Mouse (Mus musculus): ENCODE results near the gene Mrln. TPM values are rescaled to one million over a fixed set of nuclear protein-coding genes. Genes with fewer than 3 reads are reported as not detected.

Mrln gene
- polyA plus RNA-seq, 1 experiment from 2014 or later: 1.5 TPM

DNA sequence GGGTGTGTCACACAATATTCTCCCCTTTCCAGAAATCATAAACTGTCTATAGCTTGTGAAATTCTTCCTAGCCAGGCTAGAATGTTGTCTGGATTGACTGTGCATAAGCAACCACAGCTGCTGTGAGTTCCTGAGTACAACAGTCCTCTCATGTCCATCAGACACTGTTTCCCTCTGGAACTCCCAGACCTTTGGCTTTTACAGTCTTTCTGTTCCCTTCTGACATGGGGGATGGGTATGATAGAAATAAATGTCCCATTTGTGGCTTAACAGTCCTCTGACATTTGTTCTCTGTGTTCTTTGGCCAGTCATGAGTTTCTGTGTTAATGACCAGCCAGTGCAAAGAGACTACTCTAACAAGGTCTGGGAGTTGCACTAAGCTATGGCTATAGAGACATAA lies 22.1 kb downstream of the Mrln start:
- Histone ChIP-seq H3K36me3 (ENCODE audit: control insufficient read depth, insufficient read depth, low read length) (no peaks in the 10 kb centered on the region), H3K9ac (replicated peaks; ENCODE audit: low read depth, low read length) (no peak overlapping the region), H3K9me3 (ENCODE audit: control insufficient read depth, low read depth, low read length) (no peaks in the 10 kb centered on the region), H3K27ac (ENCODE audit: low read length) (no peak overlapping the region), H3K4me3 (ENCODE audit: low read depth, low read length) (no peak overlapping the region), H3K4me2 (replicated peaks; ENCODE audit: low read depth, low read length) (no peak overlapping the region), H3K4me1 (ENCODE audit: control insufficient read depth, insufficient read depth, low read length) (no peaks in the 10 kb centered on the region), H3K27me3 (ENCODE audit: control insufficient read depth, insufficient read depth, low read length) (no peaks in the 10 kb centered on the region)
- no peak for ATAC-seq (ENCODE audit: insufficient number of reproducible peaks, insufficient read depth, low FRiP score, low read depth)

DNA sequence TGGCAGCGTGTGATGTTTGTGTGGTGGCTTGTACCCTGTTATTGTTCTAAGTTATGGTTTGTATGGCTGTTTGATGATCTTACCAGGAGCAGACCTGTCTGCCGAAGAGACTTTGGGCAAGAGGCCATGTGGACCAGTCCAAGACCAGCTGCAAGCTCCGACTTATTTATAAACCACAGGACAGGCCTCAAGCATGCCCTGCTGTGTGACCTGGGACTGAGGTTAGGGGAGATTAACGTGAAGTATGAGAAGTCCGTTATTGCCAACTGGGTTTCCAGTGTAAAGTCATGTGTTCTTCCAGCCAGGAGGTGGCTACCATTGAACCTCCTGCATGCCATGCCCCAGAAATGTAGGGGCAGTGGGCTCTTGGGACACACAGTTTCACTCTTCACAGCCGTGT lies 25.9 kb downstream of the Mrln start:
- 80% methylated on average over 6 of the region's 6 CpGs for WGBS
- no peaks in the 10 kb centered on the region for H3K36me3 ChIP-seq (ENCODE audit: control insufficient read depth, insufficient read depth, low read length)

DNA sequence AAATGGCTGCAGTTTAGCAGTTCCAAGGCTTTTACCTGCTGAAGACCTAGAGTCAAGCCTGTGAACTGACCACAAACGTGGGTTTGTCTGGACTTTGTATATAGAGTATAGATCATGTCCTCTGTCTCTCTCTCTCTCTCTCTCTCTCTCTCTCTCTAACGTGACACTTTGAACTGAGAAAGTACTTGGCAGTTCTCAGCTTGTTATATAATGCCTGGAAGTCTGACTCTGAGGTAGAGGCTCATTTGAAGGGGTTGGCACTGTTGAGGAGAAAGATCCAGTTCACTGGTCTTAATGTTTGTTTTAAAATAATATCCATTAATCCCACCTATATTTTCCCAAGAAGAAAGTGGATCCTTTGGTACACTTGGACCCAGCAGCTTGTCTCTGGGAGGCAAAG lies 33.5 kb downstream of the Mrln start:
- H3K4me2 ChIP-seq (replicated peaks; ENCODE audit: low read depth, low read length): no peak overlapping the region
- ATAC-seq (ENCODE audit: insufficient number of reproducible peaks, insufficient read depth, low FRiP score, low read depth): no peak
- no peaks in the 10 kb centered on the region for H3K27me3 ChIP-seq (ENCODE audit: control insufficient read depth, insufficient read depth, low read length)
- no peak overlapping the region for H3K4me3 ChIP-seq (ENCODE audit: low read depth, low read length)
- no peak overlapping the region for H3K9ac ChIP-seq (replicated peaks; ENCODE audit: low read depth, low read length)
- H3K4me1 ChIP-seq (ENCODE audit: control insufficient read depth, insufficient read depth, low read length): no peaks in the 10 kb centered on the region
- H3K36me3 ChIP-seq (ENCODE audit: control insufficient read depth, insufficient read depth, low read length): no peaks in the 10 kb centered on the region
- WGBS: 53% methylated on average over 2 of the region's 2 CpGs
- no peaks in the 10 kb centered on the region for H3K9me3 ChIP-seq (ENCODE audit: control insufficient read depth, low read depth, low read length)
- H3K27ac ChIP-seq (ENCODE audit: low read length): no peak overlapping the region

More for the DNA sequence above, 25.9 kb downstream of the Mrln start:
- Histone ChIP-seq H3K27me3 (ENCODE audit: control insufficient read depth, insufficient read depth, low read length) (no peaks in the 10 kb centered on the region), H3K9me3 (ENCODE audit: control insufficient read depth, low read depth, low read length) (no peaks in the 10 kb centered on the region), H3K4me3 (ENCODE audit: low read depth, low read length) (no peak overlapping the region), H3K27ac (ENCODE audit: low read length) (no peak overlapping the region), H3K4me1 (ENCODE audit: control insufficient read depth, insufficient read depth, low read length) (no peaks in the 10 kb centered on the region), H3K9ac (replicated peaks; ENCODE audit: low read depth, low read length) (no peak overlapping the region), H3K4me2 (replicated peaks; ENCODE audit: low read depth, low read length) (no peak overlapping the region)
- ATAC-seq (ENCODE audit: insufficient number of reproducible peaks, insufficient read depth, low FRiP score, low read depth): no peak

DNA sequence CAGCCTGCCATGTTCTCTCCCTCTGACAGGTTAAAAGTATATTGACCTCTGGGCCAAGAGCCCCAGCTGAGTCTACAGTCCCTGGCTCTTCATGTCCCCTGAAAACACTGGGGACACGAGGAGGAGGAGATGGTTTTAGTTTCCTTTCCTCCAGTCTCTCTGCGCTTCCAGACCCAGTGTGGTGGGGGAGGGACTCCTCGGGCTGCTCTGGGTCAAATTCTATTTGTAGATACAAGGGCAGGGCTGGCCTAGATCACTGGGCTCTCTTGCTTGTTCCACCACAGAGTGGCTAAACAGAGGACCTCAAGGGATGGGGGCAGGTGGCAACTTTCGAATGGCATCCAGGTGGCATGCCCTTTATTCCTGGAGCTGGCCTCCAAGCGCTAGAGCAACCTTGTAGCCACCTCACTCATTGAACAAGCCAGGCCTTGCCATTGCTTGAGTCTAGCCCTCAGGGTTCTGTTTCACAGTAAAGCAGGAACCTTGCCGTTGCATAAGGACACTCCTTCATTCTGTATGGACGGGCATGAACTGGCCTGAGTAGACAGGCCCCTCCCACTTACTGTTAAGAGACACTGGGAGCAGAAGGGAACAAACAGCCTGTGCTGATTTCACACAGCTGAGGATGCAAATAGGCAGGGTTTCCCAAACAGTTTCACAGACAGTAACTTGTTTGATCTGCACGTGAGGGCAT lies 38.4 kb downstream of the Mrln start:
- WGBS: 51% methylated on average over 8 of the region's 8 CpGs
- Histone ChIP-seq H3K4me2 (replicated peaks; ENCODE audit: low read depth, low read length) (no peak overlapping the region), H3K4me1 (ENCODE audit: control insufficient read depth, insufficient read depth, low read length) (peaks cover 3% of the 10 kb centered on the region; the same call in 1 of the 2 replicates), H3K4me3 (ENCODE audit: low read depth, low read length) (no peak overlapping the region), H3K27ac (ENCODE audit: low read length) (no peak overlapping the region), H3K27me3 (ENCODE audit: control insufficient read depth, insufficient read depth, low read length) (0 out of 2 replicates have a peak, but pooled peaks cover 3% of the 10 kb centered on the region), H3K9ac (replicated peaks; ENCODE audit: low read depth, low read length) (no peak overlapping the region), H3K36me3 (ENCODE audit: control insufficient read depth, insufficient read depth, low read length) (no peaks in the 10 kb centered on the region), H3K9me3 (ENCODE audit: control insufficient read depth, low read depth, low read length) (no peaks in the 10 kb centered on the region)
- no peak for ATAC-seq (ENCODE audit: insufficient number of reproducible peaks, insufficient read depth, low FRiP score, low read depth)

DNA sequence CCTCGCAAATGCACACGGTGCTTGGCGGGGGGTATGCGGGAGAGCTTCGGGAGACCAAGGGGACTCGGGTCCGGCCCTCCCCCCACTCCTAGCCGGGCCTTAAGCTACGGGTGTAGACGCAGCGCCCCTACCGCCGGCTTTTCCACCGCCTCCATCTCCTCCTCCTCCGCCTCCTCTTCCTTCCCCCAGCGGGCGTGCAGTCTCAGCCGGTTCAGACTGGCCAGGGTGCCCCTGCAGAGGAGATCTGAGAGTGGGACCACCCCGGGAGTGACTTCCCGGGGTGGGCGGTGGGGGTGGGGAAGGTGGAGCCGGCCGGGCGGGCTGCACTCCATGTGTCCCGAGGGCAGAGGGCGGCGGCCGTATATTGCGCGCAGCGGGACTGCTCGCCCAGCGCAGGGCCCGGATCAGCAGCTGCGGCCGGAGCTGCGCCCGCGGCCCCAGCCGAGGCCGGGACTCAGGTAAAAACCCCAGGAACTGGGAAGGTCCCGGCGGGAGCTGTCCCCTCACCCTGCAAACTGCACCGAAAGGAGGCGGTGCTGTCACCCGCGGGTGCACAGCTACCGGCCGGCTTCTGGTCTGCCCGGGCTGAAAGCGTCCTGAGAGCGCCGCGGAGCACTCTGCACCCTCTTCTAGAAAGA lies 40.6 kb downstream of the Mrln start, which contains the start of gene Slc16a9:
Slc16a9 (plus strand) TSS at position 180 of the 638 bp plus-strand sequence.
- under 1% methylated on average over 49 of the region's 54 CpGs for WGBS
- Histone ChIP-seq H3K4me2 (replicated peaks; ENCODE audit: low read depth, low read length) (peak within 1 kb of the TSS; percentile 92), H3K4me3 (ENCODE audit: low read depth, low read length) (peak within 1 kb of the TSS; percentile 63), H3K9me3 (ENCODE audit: control insufficient read depth, low read depth, low read length) (no peaks in the 10 kb centered on the region), H3K4me1 (ENCODE audit: control insufficient read depth, insufficient read depth, low read length) (peaks cover 3% of the 10 kb centered on the region; the same call in 1 of the 2 replicates), H3K27me3 (ENCODE audit: control insufficient read depth, insufficient read depth, low read length) (0 out of 2 replicates have a peak, but pooled peaks cover 3% of the 10 kb centered on the region), H3K27ac (ENCODE audit: low read length) (peak within 1 kb of the TSS; percentile 27; the same call in 1 of the 2 replicates), H3K9ac (replicated peaks; ENCODE audit: low read depth, low read length) (peak within 1 kb of the TSS; percentile 42; the same call in 1 of the 2 replicates), H3K36me3 (ENCODE audit: control insufficient read depth, insufficient read depth, low read length) (no peaks in the 10 kb centered on the region)
- peak; percentile 83 for ATAC-seq (ENCODE audit: insufficient number of reproducible peaks, insufficient read depth, low FRiP score, low read depth)

DNA sequence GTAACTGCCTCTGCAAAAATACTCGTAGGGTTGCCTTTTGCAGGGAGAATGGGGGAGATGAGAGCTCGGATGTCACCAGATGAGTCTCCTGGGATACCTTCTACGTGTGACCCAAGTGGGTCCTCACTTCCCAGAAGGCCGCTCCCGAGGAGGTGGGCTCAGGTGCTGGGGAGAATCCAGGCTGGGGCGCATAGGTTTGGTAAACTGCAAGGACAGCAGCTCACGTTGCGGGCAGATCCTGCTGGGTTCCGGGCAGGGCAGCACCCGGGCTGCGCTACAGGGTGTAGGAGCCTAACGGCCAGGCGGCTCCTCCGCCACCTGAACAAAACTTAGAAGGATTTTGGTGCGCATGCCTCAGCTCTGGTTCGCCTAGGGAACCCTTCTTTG lies 41.1 kb downstream of the Mrln start:
- Histone ChIP-seq H3K9me3 (ENCODE audit: control insufficient read depth, low read depth, low read length) (no peaks in the 10 kb centered on the region), H3K27me3 (ENCODE audit: control insufficient read depth, insufficient read depth, low read length) (0 out of 2 replicates have a peak, but pooled peaks cover 3% of the 10 kb centered on the region), H3K36me3 (ENCODE audit: control insufficient read depth, insufficient read depth, low read length) (no peaks in the 10 kb centered on the region), H3K9ac (replicated peaks; ENCODE audit: low read depth, low read length) (peak overlapping the region; percentile 42; the same call in 1 of the 2 replicates), H3K4me2 (replicated peaks; ENCODE audit: low read depth, low read length) (peak overlapping the region; percentile 92), H3K4me3 (ENCODE audit: low read depth, low read length) (peak overlapping the region; percentile 63), H3K27ac (ENCODE audit: low read length) (peak overlapping the region; percentile 27; the same call in 1 of the 2 replicates), H3K4me1 (ENCODE audit: control insufficient read depth, insufficient read depth, low read length) (peaks cover 3% of the 10 kb centered on the region; the same call in 1 of the 2 replicates)
- ATAC-seq (ENCODE audit: insufficient number of reproducible peaks, insufficient read depth, low FRiP score, low read depth): no peak
- under 1% methylated on average over 16 of the region's 16 CpGs for WGBS

DNA sequence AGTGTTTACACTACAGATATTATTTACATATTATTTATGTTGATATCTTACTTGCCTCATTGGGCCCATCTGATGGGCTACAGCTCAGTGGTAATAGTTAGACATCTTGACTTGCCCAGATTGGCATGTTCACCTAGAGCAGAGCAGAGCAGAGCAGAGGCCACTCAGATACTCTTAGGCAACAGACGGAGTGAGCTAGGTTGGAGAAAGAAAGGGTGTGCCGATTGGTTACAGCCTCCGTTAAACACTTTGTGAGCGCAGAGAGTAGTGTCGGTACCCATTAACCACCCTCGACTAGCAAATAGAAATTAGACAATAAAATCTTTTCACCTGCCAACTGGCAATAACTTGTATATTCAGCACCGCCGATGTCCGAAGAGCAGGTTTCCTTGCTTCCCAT lies 41.6 kb downstream of the Mrln start:
- H3K27ac ChIP-seq (ENCODE audit: low read length): no peak overlapping the region
- H3K36me3 ChIP-seq (ENCODE audit: control insufficient read depth, insufficient read depth, low read length): no peaks in the 10 kb centered on the region
- H3K4me3 ChIP-seq (ENCODE audit: low read depth, low read length): peak overlapping the region; percentile 63
- peaks cover 3% of the 10 kb centered on the region; the same call in 1 of the 2 replicates for H3K4me1 ChIP-seq (ENCODE audit: control insufficient read depth, insufficient read depth, low read length)
- 0 out of 2 replicates have a peak, but pooled peaks cover 3% of the 10 kb centered on the region for H3K27me3 ChIP-seq (ENCODE audit: control insufficient read depth, insufficient read depth, low read length)
- WGBS: 27% methylated on average over 9 of the region's 9 CpGs
- H3K9me3 ChIP-seq (ENCODE audit: control insufficient read depth, low read depth, low read length): no peaks in the 10 kb centered on the region
- no peak overlapping the region for H3K9ac ChIP-seq (replicated peaks; ENCODE audit: low read depth, low read length)
- ATAC-seq (ENCODE audit: insufficient number of reproducible peaks, insufficient read depth, low FRiP score, low read depth): no peak
- peak overlapping the region; percentile 92 for H3K4me2 ChIP-seq (replicated peaks; ENCODE audit: low read depth, low read length)

DNA sequence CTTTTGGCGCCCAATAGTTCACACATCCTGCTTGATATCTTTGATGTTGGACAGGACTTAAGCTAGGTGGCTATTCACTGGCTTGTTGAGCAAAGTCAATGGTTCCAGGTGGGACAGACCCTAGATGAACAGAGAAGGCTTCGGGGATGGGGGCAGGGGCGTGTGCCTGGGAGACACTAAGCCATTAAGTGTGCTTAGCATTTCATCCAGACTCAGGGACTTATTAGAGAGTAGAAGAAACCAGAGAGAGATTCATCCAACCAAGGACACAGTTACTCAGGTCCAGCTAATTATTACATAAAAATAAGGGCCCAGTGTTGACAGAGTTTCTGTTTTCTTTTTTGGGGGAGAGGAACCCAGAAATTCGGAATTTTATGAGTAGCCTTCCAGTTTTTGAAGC lies 45.9 kb downstream of the Mrln start:
- Histone ChIP-seq H3K9me3 (ENCODE audit: control insufficient read depth, low read depth, low read length) (no peaks in the 10 kb centered on the region), H3K4me2 (replicated peaks; ENCODE audit: low read depth, low read length) (no peak overlapping the region), H3K36me3 (ENCODE audit: control insufficient read depth, insufficient read depth, low read length) (no peaks in the 10 kb centered on the region), H3K4me3 (ENCODE audit: low read depth, low read length) (no peak overlapping the region), H3K4me1 (ENCODE audit: control insufficient read depth, insufficient read depth, low read length) (peaks cover 3% of the 10 kb centered on the region; the same call in 1 of the 2 replicates), H3K27me3 (ENCODE audit: control insufficient read depth, insufficient read depth, low read length) (no peaks in the 10 kb centered on the region), H3K9ac (replicated peaks; ENCODE audit: low read depth, low read length) (no peak overlapping the region), H3K27ac (ENCODE audit: low read length) (no peak overlapping the region)
- ATAC-seq (ENCODE audit: insufficient number of reproducible peaks, insufficient read depth, low FRiP score, low read depth): no peak
- WGBS: 84% methylated on average over 4 of the region's 4 CpGs

Measured in stomach, embryonic 14.5 days (tissue).